Mouse (Mus musculus) bone marrow, adult 2 months (tissue): Measurements from ENCODE around the gene Aars.

Experiments used
- CTCF ChIP-seq: fragments of 200-500 bp; IDR thresholded peaks from 2 replicates; pipeline ENCODE4 v1.5.1; 2011; ENCODE audit warnings: low read length, control low read depth; ENCODE audit not compliant: control insufficient read depth, insufficient read depth
- POLR2A ChIP-seq: fragments of 200-500 bp; IDR thresholded peaks from 2 replicates; pipeline ENCODE4 v1.6.1; 2011; ENCODE audit warnings: low read depth, mild to moderate bottlenecking, control low read depth, low read length, borderline replicate concordance; ENCODE audit not compliant: control insufficient read depth

DNA sequence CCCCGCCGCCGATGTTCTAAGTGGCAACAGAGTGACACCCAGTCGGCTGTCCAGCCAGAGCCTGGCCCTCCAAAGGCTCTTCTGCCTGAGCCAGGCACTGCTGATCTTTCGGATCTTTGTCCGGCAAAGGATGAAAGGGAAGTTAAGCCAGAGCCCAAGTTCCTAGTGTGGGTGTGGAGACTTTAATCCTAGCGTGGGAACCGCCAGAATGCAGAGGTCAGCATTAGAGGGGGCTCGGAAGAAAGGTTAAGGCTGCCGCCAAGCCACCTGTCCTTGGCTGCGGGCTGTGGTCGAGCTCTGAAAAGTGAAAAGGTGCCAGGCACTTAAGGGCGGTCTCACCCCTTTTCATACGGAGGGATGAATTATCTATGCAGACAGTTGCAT, 28.7 kb downstream of the Aars start:
- no peak for TF ChIP-seq CTCF
- TF ChIP-seq POLR2A = no peak
